Mouse (Mus musculus) kidney, adult 11 months (tissue): ENCODE measurements around the gene 2210017I01Rik.
A peak's percentile ranks its signal among the peaks of the same experiment; 100 is the strongest.

Experiments
- DNase-seq: peaks from one replicate; pipeline ENCODE4 v3.0.0; 2022

Gene 2210017I01Rik

GRCm38 (mm10) chr3:92607392-92607791, at the start of gene 2210017I01Rik:
2210017I01Rik (minus strand) TSS chr3:92607492.
- DNase-seq: no peak

GRCm38 (mm10) chr3:92656826-92657225, 49.5 kb upstream of the 2210017I01Rik start, which contains the start of gene Lce1b:
Lce1b (minus strand) TSS chr3:92656926.
- DNase-seq: no peak

- no peak for DNase-seq
Measured at GRCm38 (mm10) chr3:92648207-92648606, 40.9 kb upstream of the 2210017I01Rik start, which contains the start of gene Lce1a1. Lce1a1 (minus strand) TSS chr3:92648307.

GRCm38 (mm10) chr3:92639854-92640253, 32.6 kb upstream of the 2210017I01Rik start:
- no peak for DNase-seq

GRCm38 (mm10) chr3:92638653-92638991, 31.3 kb upstream of the 2210017I01Rik start:
- no peak for DNase-seq

GRCm38 (mm10) chr3:92637745-92638652, 30.7 kb upstream of the 2210017I01Rik start:
- DNase-seq: peak; percentile 53

GRCm38 (mm10) chr3:92621560-92621959, 14.3 kb upstream of the 2210017I01Rik start, which contains the start of gene Lce6a:
Lce6a (minus strand) TSS chr3:92621660.
- DNase-seq: no peak

GRCm38 (mm10) chr3:92609804-92610203, 2.5 kb upstream of the 2210017I01Rik start:
- DNase-seq: no peak

- DNase-seq: no peak
Measured at GRCm38 (mm10) chr3:92602169-92602568, 5.1 kb downstream of the 2210017I01Rik start.

GRCm38 (mm10) chr3:92600456-92600855, 6.8 kb downstream of the 2210017I01Rik start:
- DNase-seq: no peak

- no peak for DNase-seq
Measured at GRCm38 (mm10) chr3:92599973-92600372, 7.3 kb downstream of the 2210017I01Rik start.

GRCm38 (mm10) chr3:92598429-92598828, 8.9 kb downstream of the 2210017I01Rik start:
- DNase-seq: no peak

GRCm38 (mm10) chr3:92588858-92589257, 18.4 kb downstream of the 2210017I01Rik start, which contains the start of gene Smcp:
Smcp (minus strand) TSS chr3:92588997.
- peak; percentile 37 for DNase-seq

GRCm38 (mm10) chr3:92587190-92587589, 20.1 kb downstream of the 2210017I01Rik start:
- no peak for DNase-seq

GRCm38 (mm10) chr3:92585055-92585454, 22.2 kb downstream of the 2210017I01Rik start:
- DNase-seq: no peak

GRCm38 (mm10) chr3:92583164-92583826, 24.0 kb downstream of the 2210017I01Rik start:
- DNase-seq: no peak

GRCm38 (mm10) chr3:92579508-92579907, 27.8 kb downstream of the 2210017I01Rik start:
- no peak for DNase-seq

- no peak for DNase-seq
Measured at GRCm38 (mm10) chr3:92578652-92579413, 28.5 kb downstream of the 2210017I01Rik start.

- DNase-seq: no peak
Measured at GRCm38 (mm10) chr3:92573449-92574041, 33.7 kb downstream of the 2210017I01Rik start, which contains the start of gene Ivl. Ivl (minus strand) TSS chr3:92573735.

GRCm38 (mm10) chr3:92572514-92573155, 34.7 kb downstream of the 2210017I01Rik start:
- DNase-seq: no peak

GRCm38 (mm10) chr3:92568752-92569151, 38.5 kb downstream of the 2210017I01Rik start:
- no peak for DNase-seq

GRCm38 (mm10) chr3:92565418-92565817, 41.9 kb downstream of the 2210017I01Rik start:
- no peak for DNase-seq
